Mouse (Mus musculus) embryonic facial prominence, embryonic 14.5 days (tissue): ENCODE measurements at regions not wholly inside any gene's neighbourhood (a gene's known extent, or its start where the extent isn't known, plus 50 kb on each side); places are given as distances from the start of the nearest gene placed in this dataset.

Experiments used
- ATAC-seq: fragments of 200-750 bp; cut with Nextera tagmentation; 2 replicates; pipeline ENCODE4 v1.8.0; 2017; ENCODE audit warnings: low read depth, moderate number of reproducible peaks, moderate TSS enrichment
- DNase-seq: peaks from one replicate; pipeline ENCODE4 v3.0.0-alpha.2; 2015; ENCODE audit warnings: low spot score
- H3K27ac ChIP-seq: fragments of 300-500 bp; sonication (generic); replicated peaks from 2 replicates; pipeline ENCODE4 v1.5.1; 2014; ENCODE audit warnings: low read depth, mild to moderate bottlenecking, low read length, moderate library complexity
- H3K27me3 ChIP-seq: fragments of 300-500 bp; sonication (generic); replicated peaks from 2 replicates; pipeline ENCODE4 v1.6.1; 2014; ENCODE audit warnings: low read length; ENCODE audit not compliant: control insufficient read depth, insufficient read depth
- H3K36me3 ChIP-seq: fragments of 300-500 bp; sonication (generic); 2 replicates; pipeline ENCODE4 v1.6.1; 2014; ENCODE audit warnings: low read length, mixed read lengths; ENCODE audit not compliant: control insufficient read depth, insufficient read depth
- H3K4me1 ChIP-seq: fragments of 300-500 bp; sonication (generic); 2 replicates; pipeline ENCODE4 v1.6.1; 2014; ENCODE audit warnings: antibody characterized with exemption, low read length; ENCODE audit not compliant: control insufficient read depth, insufficient read depth
- H3K4me2 ChIP-seq: fragments of 300-500 bp; sonication (generic); 2 replicates; pipeline ENCODE4 v1.6.1; 2014; ENCODE audit warnings: low read depth, mild to moderate bottlenecking, low read length, moderate library complexity, mixed read lengths
- H3K4me3 ChIP-seq: fragments of 300-500 bp; sonication (generic); 2 replicates; pipeline ENCODE4 v1.5.1; 2014; ENCODE audit warnings: low read depth, mild to moderate bottlenecking, low read length
- H3K9ac ChIP-seq: fragments of 300-500 bp; sonication (generic); 2 replicates; pipeline ENCODE4 v1.6.1; 2014; ENCODE audit warnings: low read depth, mild to moderate bottlenecking, low read length, moderate library complexity, mixed read lengths
- H3K9me3 ChIP-seq: fragments of 300-500 bp; sonication (generic); 2 replicates; pipeline ENCODE4 v1.6.1; 2016; ENCODE audit warnings: low read length; ENCODE audit not compliant: control insufficient read depth
- WGBS: fragments of 180-500 bp; shearing (Covaris S2); extraction: QIAGEN DNeasy Blood & Tissue Kit; methylation state at CpG from one replicate; pipeline ENCODE4 v1.1.7; 2014; 5-methylcytosine and 5-hydroxymethylcytosine counted together

- Histone ChIP-seq H3K36me3 (no peaks in the 10 kb centered on the region), H3K4me2 (no peak overlapping the region), H3K9ac (no peak overlapping the region), H3K27ac (no peak overlapping the region), H3K27me3 (peaks cover 20% of the 10 kb centered on the region), H3K4me1 (0 out of 2 replicates have a peak, but pooled peaks cover 5% of the 10 kb centered on the region), H3K9me3 (no peaks in the 10 kb centered on the region), H3K4me3 (no peak overlapping the region)
- DNase-seq (no peak), ATAC-seq (no peak)
- WGBS, result 72% methylated on average over 11 of the region's 11 CpGs
Observed at GRCm38 (mm10) chr12:106178688-106179205, 168.7 kb downstream of the Vrk1 start.

- no peaks in the 10 kb centered on the region for H3K36me3 ChIP-seq
- no peak for DNase-seq
- no peak overlapping the region for H3K9ac ChIP-seq
- H3K4me1 ChIP-seq, result no peaks in the 10 kb centered on the region
- WGBS, result 52% methylated on average over 7 of the region's 7 CpGs
- H3K4me2 ChIP-seq, result no peak overlapping the region
- H3K27me3 ChIP-seq, result no peaks in the 10 kb centered on the region
- ATAC-seq, result no peak
- no peak overlapping the region for H3K27ac ChIP-seq
- H3K4me3 ChIP-seq, result no peak overlapping the region
- no peaks in the 10 kb centered on the region for H3K9me3 ChIP-seq
Observed at GRCm38 (mm10) chr12:106182923-106183322, 172.9 kb downstream of the Vrk1 start.

- no peak overlapping the region for H3K4me3 ChIP-seq
- H3K36me3 ChIP-seq, result no peaks in the 10 kb centered on the region
- 81% methylated on average over 5 of the region's 5 CpGs for WGBS
- no peak overlapping the region for H3K9ac ChIP-seq
- H3K9me3 ChIP-seq, result no peaks in the 10 kb centered on the region
- ATAC-seq, result no peak
- no peaks in the 10 kb centered on the region for H3K4me1 ChIP-seq
- H3K4me2 ChIP-seq, result no peak overlapping the region
- no peak overlapping the region for H3K27ac ChIP-seq
- DNase-seq, result no peak
- no peaks in the 10 kb centered on the region for H3K27me3 ChIP-seq
Observed at GRCm38 (mm10) chr12:106183973-106184372, 173.9 kb downstream of the Vrk1 start.

DNA sequence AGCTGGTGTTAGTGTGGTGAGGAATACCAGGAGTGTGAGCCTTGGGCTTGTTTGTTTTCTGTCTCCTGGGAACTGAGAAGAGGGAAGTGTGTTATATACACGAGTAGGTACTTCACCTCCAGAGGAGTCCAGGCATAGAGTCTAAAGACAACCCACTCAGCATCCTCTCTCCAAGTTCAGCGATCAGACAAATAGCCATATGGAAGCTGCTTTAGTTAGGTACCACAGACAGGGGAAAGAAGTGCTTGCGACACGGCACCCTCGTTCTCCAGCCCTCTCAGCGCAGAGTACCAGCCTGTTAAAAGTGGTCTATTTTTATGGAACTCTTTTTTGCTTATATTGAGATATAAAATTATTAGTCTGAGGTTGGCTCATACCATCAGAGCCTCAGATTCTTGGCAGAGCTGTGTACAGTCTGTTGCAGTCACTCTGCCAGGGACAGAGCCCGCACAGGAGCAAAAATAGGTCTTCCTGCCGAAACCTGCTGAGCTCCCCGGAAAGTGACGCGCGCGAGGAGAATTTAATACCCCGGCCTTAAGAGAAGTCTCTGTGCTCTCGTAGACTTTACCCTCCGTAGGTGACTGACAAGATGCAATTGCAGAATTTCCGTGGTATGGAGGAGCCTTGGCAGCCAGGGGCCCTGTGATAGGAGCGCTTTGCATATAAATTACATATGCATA lies 175.5 kb downstream of the Vrk1 start:
- ATAC-seq, result no peak
- peak; percentile 38 for DNase-seq
- Histone ChIP-seq H3K27ac (no peak overlapping the region), H3K4me1 (no peaks in the 10 kb centered on the region), H3K4me3 (no peak overlapping the region), H3K9me3 (no peaks in the 10 kb centered on the region), H3K36me3 (no peaks in the 10 kb centered on the region), H3K27me3 (no peaks in the 10 kb centered on the region), H3K9ac (no peak overlapping the region), H3K4me2 (no peak overlapping the region)
- 58% methylated on average over 18 of the region's 18 CpGs for WGBS

DNA sequence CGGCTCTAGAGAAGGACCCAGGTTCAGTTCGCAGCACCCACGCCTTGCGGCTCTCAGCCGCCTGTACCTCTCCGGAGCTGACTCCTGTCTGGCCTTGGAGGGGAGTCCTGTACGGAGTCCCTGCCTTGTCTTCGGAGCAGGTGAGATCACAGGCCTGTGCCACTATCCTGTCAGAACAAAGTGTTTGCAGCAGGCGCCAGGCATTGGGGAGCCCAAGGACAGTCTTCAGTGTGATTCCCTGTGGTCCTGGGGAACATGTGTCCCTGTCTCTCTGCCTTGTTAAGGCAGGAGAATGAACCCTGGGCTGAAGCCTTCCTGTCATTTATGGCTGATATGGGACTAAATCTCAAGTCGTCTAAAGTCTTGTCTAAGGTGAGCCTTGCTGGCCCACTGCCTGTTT lies 176.5 kb downstream of the Vrk1 start:
- H3K9ac ChIP-seq, result no peak overlapping the region
- DNase-seq, result no peak
- H3K4me2 ChIP-seq, result no peak overlapping the region
- no peaks in the 10 kb centered on the region for H3K27me3 ChIP-seq
- no peaks in the 10 kb centered on the region for H3K4me1 ChIP-seq
- H3K9me3 ChIP-seq, result no peaks in the 10 kb centered on the region
- no peak for ATAC-seq
- H3K27ac ChIP-seq, result no peak overlapping the region
- WGBS, result 89% methylated on average over 10 of the region's 10 CpGs
- H3K36me3 ChIP-seq, result no peaks in the 10 kb centered on the region
- no peak overlapping the region for H3K4me3 ChIP-seq

- DNase-seq, result no peak
- Histone ChIP-seq H3K4me1 (no peaks in the 10 kb centered on the region), H3K36me3 (no peaks in the 10 kb centered on the region), H3K4me2 (no peak overlapping the region), H3K9ac (no peak overlapping the region), H3K9me3 (no peaks in the 10 kb centered on the region), H3K27me3 (no peaks in the 10 kb centered on the region), H3K4me3 (no peak overlapping the region), H3K27ac (no peak overlapping the region)
- 83% methylated on average over 7 of the region's 7 CpGs for WGBS
- ATAC-seq, result no peak
Observed at GRCm38 (mm10) chr12:106191771-106192170, 181.7 kb downstream of the Vrk1 start.

DNA sequence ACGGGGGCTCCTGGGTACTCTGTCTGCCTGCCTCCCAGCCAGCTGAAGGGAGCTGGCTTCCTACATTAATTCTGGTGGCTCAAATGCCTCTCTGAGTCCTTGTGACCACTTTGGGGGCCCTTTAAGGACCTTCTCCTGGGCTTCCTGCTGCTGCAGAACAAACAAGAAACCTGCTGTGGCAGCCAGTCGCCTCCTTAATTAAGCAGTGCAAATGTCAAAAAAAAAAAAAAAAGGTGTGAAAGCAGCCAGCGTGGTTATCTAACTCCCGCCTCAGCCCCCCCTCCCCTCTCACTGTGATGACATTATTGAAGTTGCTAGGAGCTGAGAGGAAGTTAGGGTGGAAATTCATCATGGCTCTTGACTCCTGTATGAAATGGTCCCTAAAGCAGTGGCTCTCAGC lies 189.3 kb downstream of the Vrk1 start:
- Histone ChIP-seq H3K9me3 (no peaks in the 10 kb centered on the region), H3K27me3 (no peaks in the 10 kb centered on the region), H3K4me2 (no peak overlapping the region), H3K4me3 (no peak overlapping the region), H3K4me1 (no peaks in the 10 kb centered on the region), H3K36me3 (no peaks in the 10 kb centered on the region), H3K27ac (no peak overlapping the region), H3K9ac (no peak overlapping the region)
- DNase-seq (no peak), ATAC-seq (no peak)
- 23% methylated on average over 3 of the region's 4 CpGs for WGBS

DNA sequence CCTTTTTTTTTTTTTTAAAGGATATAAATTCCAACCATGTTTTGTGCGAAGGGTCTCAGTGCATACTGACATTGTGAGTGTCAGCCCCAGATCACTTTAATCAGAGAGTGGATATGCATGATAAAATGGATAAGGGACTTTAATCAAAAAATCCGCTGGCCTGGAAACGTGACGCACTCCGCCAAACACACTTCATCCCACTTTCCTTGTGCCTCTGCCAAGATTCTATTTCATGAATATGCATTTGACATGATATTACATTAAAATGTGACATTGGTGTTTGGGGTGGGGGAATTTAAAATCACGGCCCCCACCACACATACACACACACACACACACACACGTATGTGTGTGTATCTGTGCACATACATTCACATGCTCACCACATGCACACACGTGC lies 193.5 kb downstream of the Vrk1 start:
- no peaks in the 10 kb centered on the region for H3K4me1 ChIP-seq
- no peak for ATAC-seq
- WGBS, result 74% methylated on average over 8 of the region's 8 CpGs

DNA sequence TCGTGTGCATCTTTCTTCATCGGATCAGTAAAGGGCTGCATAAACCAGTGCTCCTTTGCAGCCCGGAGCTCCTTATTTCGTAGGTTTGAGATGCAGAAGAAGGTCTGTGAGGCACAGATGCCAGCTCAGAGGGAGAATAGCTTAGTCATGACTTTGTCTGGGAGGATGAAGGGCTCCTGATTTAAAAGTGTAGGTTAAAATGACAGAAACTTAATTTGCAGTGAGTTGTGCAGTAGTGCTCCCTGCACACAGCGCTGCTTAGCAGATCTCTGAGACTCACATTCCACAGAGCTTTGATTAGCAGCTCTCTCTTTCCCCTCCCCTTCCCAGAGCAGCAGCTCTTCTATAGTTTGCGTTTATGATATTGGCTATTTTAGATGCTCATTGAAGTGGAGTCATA lies 200.9 kb downstream of the Vrk1 start:
- Histone ChIP-seq H3K27me3 (no peaks in the 10 kb centered on the region), H3K36me3 (no peaks in the 10 kb centered on the region), H3K9me3 (no peaks in the 10 kb centered on the region), H3K9ac (no peak overlapping the region), H3K4me2 (no peak overlapping the region), H3K4me3 (no peak overlapping the region), H3K27ac (no peak overlapping the region), H3K4me1 (no peaks in the 10 kb centered on the region)
- ATAC-seq (no peak), DNase-seq (no peak)
- WGBS, result 78% methylated on average over 6 of the region's 6 CpGs

More for the DNA sequence above, 193.5 kb downstream of the Vrk1 start:
- no peaks in the 10 kb centered on the region for H3K27me3 ChIP-seq
- H3K9me3 ChIP-seq, result no peaks in the 10 kb centered on the region
- H3K27ac ChIP-seq, result no peak overlapping the region
- H3K36me3 ChIP-seq, result no peaks in the 10 kb centered on the region
- no peak overlapping the region for H3K9ac ChIP-seq
- H3K4me2 ChIP-seq, result no peak overlapping the region
- DNase-seq, result no peak
- H3K4me3 ChIP-seq, result no peak overlapping the region
